Mouse (Mus musculus): ENCODE measurements around the gene Uvrag.

- TF ChIP-seq CTCF (IDR thresholded peaks at IDR 0.05; ENCODE audit: low read depth, low read length) (no peak), GATA1 (IDR thresholded peaks at IDR 0.05; ENCODE audit: borderline replicate concordance, low read length) (no peak)
Measured at GRCm38 (mm10) chr7:99021277-99021676, 119.7 kb downstream of the Uvrag start.

All from G1E (cell line).